Mouse (Mus musculus) heart, adult 2 months (tissue): ENCODE measurements around the gene Klf2.

Source experiments
- CTCF ChIP-seq: fragments of 200-600 bp; IDR thresholded peaks from 2 replicates; pipeline ENCODE4 v1.8.1; 2022; ENCODE audit warnings: antibody characterized with exemption, mild to moderate bottlenecking, moderate library complexity
- POLR2A ChIP-seq: fragments of 200-500 bp; IDR thresholded peaks from 2 replicates; pipeline ENCODE4 v1.6.1; 2011; ENCODE audit warnings: mild to moderate bottlenecking, low read depth, low read length, control low read depth; ENCODE audit not compliant: insufficient read depth

DNA sequence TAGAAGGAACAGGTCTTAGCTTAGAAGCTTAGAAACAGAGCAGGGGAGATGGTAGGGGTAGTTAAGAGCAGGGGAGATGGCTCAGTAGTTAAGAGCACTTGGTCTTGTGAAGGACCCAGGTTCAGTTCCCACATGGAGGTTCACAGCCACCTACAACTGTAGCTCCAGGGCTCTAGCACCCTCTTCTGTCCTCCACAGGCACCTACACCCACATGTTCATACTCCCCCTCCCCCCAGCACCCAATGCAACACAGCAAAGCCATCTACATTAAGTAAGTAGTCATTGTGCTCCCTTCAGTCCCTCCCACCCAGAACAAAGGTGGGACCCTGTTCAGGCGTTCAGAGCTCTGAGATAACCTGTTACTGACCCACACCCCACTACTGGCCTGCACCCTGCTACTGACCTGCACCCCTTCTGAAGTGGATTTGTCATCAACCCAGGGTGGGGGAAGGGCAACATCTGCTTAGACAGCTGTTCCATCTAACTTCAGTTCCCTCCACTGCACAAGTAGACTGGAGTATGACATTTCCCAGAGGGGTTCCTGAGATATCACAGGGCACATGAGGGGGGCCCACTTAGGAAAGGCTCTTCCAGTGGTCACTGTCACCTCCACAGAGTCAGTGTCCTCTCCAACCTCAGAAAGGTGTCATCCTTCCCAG lies 45.6 kb upstream of the Klf2 start:
- TF ChIP-seq POLR2A (no peak), CTCF (no peak)
